Mouse (Mus musculus) forebrain, embryonic 14.5 days (tissue): ENCODE results near the gene Plbd2. TPM values are rescaled to one million over a fixed set of nuclear protein-coding genes. Genes with fewer than 3 reads are reported as not detected.

ENCODE experiments used
- ATAC-seq: fragments of 200-750 bp; cut with Nextera tagmentation; 2 replicates; pipeline ENCODE4 v1.8.0; 2017; ENCODE audit warnings: mild to moderate bottlenecking, moderate library complexity
- DNase-seq: peaks from one replicate; pipeline ENCODE4 v3.0.0-alpha.2; 2015; ENCODE audit warnings: low spot score
- H3K27ac ChIP-seq: fragments of 300-500 bp; sonication (generic); 2 replicates; pipeline ENCODE4 v1.5.1; 2014; ENCODE audit warnings: low read depth, mild to moderate bottlenecking, control low read depth, low read length, moderate library complexity
- H3K27me3 ChIP-seq: fragments of 300-500 bp; sonication (generic); replicated peaks from 2 replicates; pipeline ENCODE4 v1.6.1; 2014; ENCODE audit warnings: low read length, control low read depth, mixed read lengths; ENCODE audit not compliant: control insufficient read depth, insufficient read depth
- H3K36me3 ChIP-seq: fragments of 300-500 bp; sonication (generic); 2 replicates; pipeline ENCODE4 v1.6.1; 2014; ENCODE audit warnings: low read length, control low read depth; ENCODE audit not compliant: control insufficient read depth, insufficient read depth
- H3K4me1 ChIP-seq: fragments of 300-500 bp; sonication (generic); 2 replicates; pipeline ENCODE4 v1.6.1; 2014; ENCODE audit warnings: antibody characterized with exemption, low read length, control low read depth; ENCODE audit not compliant: control insufficient read depth, insufficient read depth
- H3K4me2 ChIP-seq: fragments of 300-500 bp; sonication (generic); 2 replicates; pipeline ENCODE4 v1.6.1; 2014; ENCODE audit warnings: mild to moderate bottlenecking, control low read depth, low read length
- H3K4me3 ChIP-seq: fragments of 300-500 bp; sonication (generic); 2 replicates; pipeline ENCODE4 v1.5.1; 2014; ENCODE audit warnings: low read depth, low read length, control low read depth
- H3K9ac ChIP-seq: fragments of 300-500 bp; sonication (generic); 2 replicates; pipeline ENCODE4 v1.6.1; 2014; ENCODE audit warnings: mild to moderate bottlenecking, low read length, control low read depth, moderate library complexity
- H3K9me3 ChIP-seq: fragments of 300-500 bp; sonication (generic); replicated peaks from 2 replicates; pipeline ENCODE4 v1.6.1; 2016; ENCODE audit warnings: low read length, control low read depth, mixed read lengths; ENCODE audit not compliant: control insufficient read depth
- WGBS: fragments of 180-500 bp; shearing (Covaris S2); extraction: QIAGEN DNeasy Blood & Tissue Kit; methylation state at CpG from one replicate; pipeline ENCODE4 v1.1.7; 2014; 5-methylcytosine and 5-hydroxymethylcytosine counted together
- polyA plus RNA-seq: library from polyadenylated mRNA; unstranded; fragments of >200 nt; fragmentation: Nextera tagmentation; extraction: Ambion mirVana; gene quantifications from 2 replicates; pipeline ENCODE4 v1.2.1, GENCODE M21; 2014

Plbd2 gene
- polyA plus RNA-seq, 1 experiment from 2014 or later, result 14.8 TPM

DNA sequence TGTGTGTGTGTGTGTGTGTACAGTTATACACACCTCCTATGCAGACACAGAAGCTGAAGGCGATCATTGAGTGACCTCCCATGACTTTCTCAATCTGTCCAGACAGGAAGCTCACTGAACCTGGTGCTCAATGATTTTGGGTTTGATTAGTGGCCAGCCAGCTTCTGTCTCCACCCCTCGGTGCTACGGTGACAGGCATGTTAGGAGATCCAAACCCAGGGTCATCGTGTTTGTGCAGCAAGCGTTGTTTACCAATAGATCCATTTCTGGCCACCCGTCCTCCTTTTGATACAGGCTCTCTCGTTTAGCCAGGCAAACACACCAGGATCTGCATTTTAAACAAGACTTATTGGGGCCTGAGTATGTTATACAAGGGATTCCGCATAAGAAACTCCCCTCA is 28.2 kb upstream of the Plbd2 start:
- no peak overlapping the region for H3K27ac ChIP-seq
- no peak overlapping the region for H3K4me3 ChIP-seq
- 90% methylated on average over 8 of the region's 8 CpGs for WGBS
- H3K9ac ChIP-seq, result no peak overlapping the region
- 0 out of 2 replicates have a peak, but pooled peaks cover 4% of the 10 kb centered on the region for H3K4me1 ChIP-seq
- H3K4me2 ChIP-seq, result no peak overlapping the region
- H3K36me3 ChIP-seq, result no peaks in the 10 kb centered on the region
- DNase-seq, result no peak
- no peak for ATAC-seq
- no peaks in the 10 kb centered on the region for H3K9me3 ChIP-seq
- H3K27me3 ChIP-seq, result no peaks in the 10 kb centered on the region

DNA sequence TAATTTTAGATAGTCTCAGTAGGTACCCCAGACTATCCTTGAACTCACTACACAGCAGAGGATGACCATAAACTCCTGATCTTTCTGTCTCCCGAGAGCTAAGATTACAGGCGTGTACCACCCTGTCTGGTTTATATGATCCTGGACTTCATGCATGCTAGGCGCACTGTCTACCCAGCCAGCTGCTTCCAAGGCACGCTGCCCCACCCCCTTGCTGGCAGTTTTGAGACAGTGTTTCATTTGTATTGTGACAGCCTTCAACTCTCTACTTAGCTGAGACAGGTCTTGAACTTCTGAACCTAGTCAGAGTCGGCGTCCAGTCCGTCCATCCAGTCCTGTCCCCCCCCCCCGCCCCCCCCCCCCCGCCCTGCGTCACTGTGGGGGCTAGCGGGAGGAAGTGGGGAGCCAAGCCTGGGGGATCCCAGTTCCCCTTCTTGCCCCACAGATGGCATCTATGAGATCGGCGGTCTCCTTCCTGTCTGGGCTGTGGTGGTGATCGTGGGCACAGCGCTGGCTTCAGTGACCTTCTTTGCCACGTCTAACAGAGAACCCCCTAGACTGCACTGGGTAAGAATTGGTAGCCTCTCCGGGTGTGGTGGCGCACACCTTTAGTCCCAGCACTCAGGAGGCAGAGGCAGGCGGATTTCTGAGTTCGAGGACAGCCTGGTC is 24.0 kb upstream of the Plbd2 start:
- Histone ChIP-seq H3K9me3 (no peaks in the 10 kb centered on the region), H3K27ac (no peak overlapping the region), H3K36me3 (no peaks in the 10 kb centered on the region), H3K9ac (no peak overlapping the region), H3K4me3 (no peak overlapping the region), H3K4me1 (no peaks in the 10 kb centered on the region), H3K4me2 (no peak overlapping the region), H3K27me3 (no peaks in the 10 kb centered on the region)
- WGBS, result 91% methylated on average over 15 of the region's 20 CpGs
- no peak for ATAC-seq
- no peak for DNase-seq

DNA sequence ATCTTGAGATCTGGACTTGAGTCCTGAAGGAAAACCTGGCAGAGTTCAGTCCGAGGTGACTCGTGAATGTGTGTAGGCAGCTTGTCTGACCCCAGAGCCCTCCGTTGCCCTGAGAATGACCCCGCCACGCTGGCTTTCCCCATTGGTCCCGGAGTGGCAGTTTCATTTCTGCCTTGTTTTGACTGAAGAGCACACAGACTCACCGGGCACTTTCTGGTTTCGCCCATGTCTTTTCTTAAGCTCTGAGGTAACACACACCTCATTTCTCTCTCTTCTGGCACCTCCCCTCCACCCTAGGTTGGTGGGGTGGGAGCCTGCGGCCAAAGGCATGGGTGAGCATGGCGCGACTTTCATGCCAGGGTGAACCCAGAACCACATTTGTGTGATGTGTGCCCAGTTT is 22.9 kb upstream of the Plbd2 start:
- no peak overlapping the region for H3K27ac ChIP-seq
- ATAC-seq (no peak), DNase-seq (no peak)
- no peaks in the 10 kb centered on the region for H3K27me3 ChIP-seq
- no peaks in the 10 kb centered on the region for H3K36me3 ChIP-seq
- WGBS, result 86% methylated on average over 11 of the region's 11 CpGs
- no peaks in the 10 kb centered on the region for H3K4me1 ChIP-seq
- no peaks in the 10 kb centered on the region for H3K9me3 ChIP-seq
- H3K4me3 ChIP-seq, result no peak overlapping the region
- no peak overlapping the region for H3K9ac ChIP-seq
- H3K4me2 ChIP-seq, result no peak overlapping the region

DNA sequence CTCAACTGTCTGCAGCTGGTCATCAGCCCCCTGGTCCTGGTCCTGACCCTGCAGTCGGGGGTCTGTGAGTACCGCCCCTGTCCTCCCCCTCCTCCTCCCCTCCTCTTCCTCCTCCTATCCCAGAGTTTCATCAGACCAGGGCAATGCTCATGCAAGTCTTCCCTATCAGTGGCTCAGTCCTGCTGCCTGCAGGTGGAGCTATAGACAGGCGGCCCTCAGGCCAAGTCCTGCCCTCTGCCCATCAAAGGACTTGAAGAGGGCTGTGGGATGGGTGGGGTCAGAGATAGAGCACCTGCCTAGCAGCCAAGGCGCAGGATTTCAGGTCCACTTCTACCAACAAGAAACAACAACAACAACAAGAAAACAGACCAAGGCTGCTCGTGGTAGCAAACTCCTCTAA is 22.3 kb upstream of the Plbd2 start:
- H3K4me3 ChIP-seq, result no peak overlapping the region
- no peaks in the 10 kb centered on the region for H3K9me3 ChIP-seq
- no peak for DNase-seq
- H3K36me3 ChIP-seq, result no peaks in the 10 kb centered on the region
- no peak overlapping the region for H3K27ac ChIP-seq
- no peak overlapping the region for H3K4me2 ChIP-seq
- H3K27me3 ChIP-seq, result no peaks in the 10 kb centered on the region
- ATAC-seq, result no peak
- no peaks in the 10 kb centered on the region for H3K4me1 ChIP-seq
- WGBS, result 39% methylated on average over 5 of the region's 5 CpGs
- H3K9ac ChIP-seq, result no peak overlapping the region

DNA sequence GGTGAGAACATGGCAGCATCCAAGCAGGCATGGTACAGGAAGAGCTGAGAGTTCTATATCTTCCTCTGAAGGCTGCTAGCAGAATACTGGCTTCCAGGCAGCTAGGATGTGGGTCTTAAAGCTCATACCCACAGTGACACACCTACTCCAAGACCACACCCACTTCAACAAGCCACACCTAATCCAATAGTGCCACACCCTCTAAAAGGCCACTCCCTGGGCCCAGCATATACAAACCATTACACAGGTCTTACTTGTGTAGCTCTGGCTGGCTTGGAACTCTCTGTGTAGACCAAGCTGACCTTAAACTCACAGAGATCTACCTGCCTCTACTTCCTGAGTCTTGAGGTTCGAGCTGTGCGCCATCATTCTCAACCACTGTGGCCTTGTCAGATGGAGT is 21.3 kb upstream of the Plbd2 start:
- ATAC-seq (no peak), DNase-seq (no peak)
- 99% methylated on average over 2 of the region's 2 CpGs for WGBS
- Histone ChIP-seq H3K9ac (no peak overlapping the region), H3K27ac (no peak overlapping the region), H3K36me3 (no peaks in the 10 kb centered on the region), H3K9me3 (no peaks in the 10 kb centered on the region), H3K4me1 (no peaks in the 10 kb centered on the region), H3K4me2 (no peak overlapping the region), H3K4me3 (no peak overlapping the region), H3K27me3 (no peaks in the 10 kb centered on the region)

DNA sequence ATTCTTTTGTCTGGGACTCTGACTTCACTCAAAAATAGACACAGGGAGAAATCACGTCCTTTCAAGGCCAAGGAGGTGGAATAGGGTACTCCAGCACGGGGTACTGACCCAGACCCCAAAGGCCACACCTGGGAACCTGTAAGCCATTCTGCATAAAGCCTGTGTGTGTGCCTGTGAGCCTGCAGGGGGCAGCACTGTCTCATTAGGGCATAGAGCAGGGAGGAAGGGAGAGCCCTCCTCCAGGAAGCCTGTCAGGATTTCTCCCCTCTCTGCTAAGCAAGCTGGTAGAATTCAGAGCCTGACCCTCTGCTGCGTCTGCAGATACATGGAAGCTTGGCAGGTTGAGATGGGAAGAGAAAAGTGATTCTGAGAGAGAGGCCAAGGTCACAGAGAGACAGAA is 19.2 kb upstream of the Plbd2 start:
- Histone ChIP-seq H3K4me2 (no peak overlapping the region), H3K4me1 (no peaks in the 10 kb centered on the region), H3K9ac (no peak overlapping the region), H3K27ac (no peak overlapping the region), H3K9me3 (no peaks in the 10 kb centered on the region), H3K36me3 (no peaks in the 10 kb centered on the region), H3K4me3 (no peak overlapping the region), H3K27me3 (no peaks in the 10 kb centered on the region)
- WGBS, result 80% methylated on average over 3 of the region's 3 CpGs
- DNase-seq (no peak), ATAC-seq (no peak)

DNA sequence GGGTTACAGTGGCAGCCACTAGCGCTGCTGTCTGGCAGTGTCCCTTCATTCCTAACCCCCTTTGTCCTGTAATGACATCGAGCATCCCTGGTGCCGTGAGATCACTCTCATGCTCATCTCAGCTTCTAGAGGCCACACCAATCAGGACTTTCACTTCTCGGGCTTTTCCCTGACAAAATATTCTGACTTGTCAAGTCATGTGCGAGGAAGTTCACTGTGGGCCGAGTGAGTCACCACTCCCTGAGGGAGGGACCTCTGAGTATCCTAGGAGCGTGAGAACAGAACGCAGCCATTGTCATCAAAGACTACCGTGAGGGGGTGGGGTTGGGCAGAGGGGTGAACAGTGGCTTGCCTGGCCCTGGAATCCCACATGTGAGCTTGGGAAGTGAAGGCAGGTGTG is 14.1 kb upstream of the Plbd2 start:
- Histone ChIP-seq H3K4me2 (no peak overlapping the region), H3K9me3 (no peaks in the 10 kb centered on the region), H3K4me3 (no peak overlapping the region), H3K27ac (no peak overlapping the region), H3K27me3 (no peaks in the 10 kb centered on the region), H3K36me3 (no peaks in the 10 kb centered on the region), H3K4me1 (peaks cover 6% of the 10 kb centered on the region), H3K9ac (no peak overlapping the region)
- DNase-seq, result no peak
- 53% methylated on average over 9 of the region's 9 CpGs for WGBS
- ATAC-seq, result no peak

DNA sequence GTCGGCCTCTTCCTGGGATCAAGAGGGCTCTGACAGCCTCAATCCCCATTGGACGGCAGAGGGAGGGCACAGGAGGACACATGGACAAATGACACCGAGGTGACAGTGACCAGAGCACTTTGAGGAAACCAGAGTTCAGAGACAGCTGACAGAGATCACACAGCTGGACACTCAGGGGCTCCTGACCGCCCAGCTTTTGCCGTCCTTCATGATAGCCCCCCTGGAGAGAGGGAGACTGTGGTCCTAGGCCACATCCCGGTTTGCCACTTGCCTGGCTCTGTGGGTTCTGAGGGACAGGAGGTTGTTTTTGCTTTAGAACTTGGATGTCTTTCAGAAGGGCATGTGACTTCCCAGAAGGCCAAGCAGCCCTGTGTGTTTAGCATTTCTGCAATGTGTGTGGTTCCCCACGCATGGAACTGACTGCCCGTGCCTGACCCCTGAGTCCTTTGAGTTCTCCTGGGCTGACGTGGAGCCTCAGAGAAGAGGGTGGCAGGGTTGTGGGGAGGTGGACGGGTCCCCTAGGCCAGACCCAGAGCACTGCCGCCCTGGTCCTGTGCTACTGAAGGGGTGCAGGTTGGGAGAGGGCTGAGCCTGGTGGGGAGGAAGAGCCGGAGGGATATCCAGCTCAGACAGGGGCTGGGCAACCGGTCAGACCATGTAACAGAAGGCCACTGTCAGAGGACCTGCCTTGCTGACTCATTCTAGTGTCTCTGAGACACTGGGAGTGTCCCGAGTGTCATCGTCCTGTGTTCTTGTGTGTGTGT is 13.0 kb upstream of the Plbd2 start:
- Histone ChIP-seq H3K9me3 (no peaks in the 10 kb centered on the region), H3K4me2 (no peak overlapping the region), H3K4me1 (peaks cover 6% of the 10 kb centered on the region), H3K4me3 (no peak overlapping the region), H3K27me3 (0 out of 2 replicates have a peak, but pooled peaks cover 8% of the 10 kb centered on the region), H3K9ac (no peak overlapping the region), H3K36me3 (no peaks in the 10 kb centered on the region), H3K27ac (no peak overlapping the region)
- 72% methylated on average over 15 of the region's 15 CpGs for WGBS
- DNase-seq, result no peak
- no peak for ATAC-seq

DNA sequence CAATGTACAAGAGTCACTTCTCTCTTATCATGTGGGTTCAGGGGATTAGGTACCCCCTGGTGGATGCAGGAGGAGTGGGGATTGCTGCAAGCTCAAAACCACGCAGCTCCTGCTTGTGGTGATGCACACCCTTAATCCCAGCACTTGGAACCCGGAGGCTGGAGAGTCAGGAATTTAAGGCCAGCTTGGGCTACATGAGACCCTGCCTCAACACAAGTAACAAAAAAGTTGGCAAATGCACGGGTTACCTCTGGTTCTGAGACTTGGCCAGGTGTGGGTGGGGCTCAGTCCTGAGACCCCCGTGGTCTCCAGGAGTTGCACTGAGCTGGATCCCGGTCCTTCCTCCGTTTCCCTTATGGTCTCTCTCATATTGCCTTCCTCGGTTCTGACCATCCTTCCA is 12.0 kb upstream of the Plbd2 start:
- Histone ChIP-seq H3K36me3 (no peaks in the 10 kb centered on the region), H3K4me1 (peaks cover 6% of the 10 kb centered on the region), H3K9me3 (no peaks in the 10 kb centered on the region), H3K27ac (no peak overlapping the region), H3K27me3 (0 out of 2 replicates have a peak, but pooled peaks cover 8% of the 10 kb centered on the region), H3K4me2 (no peak overlapping the region), H3K9ac (no peak overlapping the region), H3K4me3 (no peak overlapping the region)
- ATAC-seq (no peak), DNase-seq (no peak)
- 72% methylated on average over 7 of the region's 7 CpGs for WGBS
